Mouse (Mus musculus): ENCODE measurements around the gene Cdc42bpg. TPM values are rescaled to one million over a fixed set of nuclear protein-coding genes. Genes with fewer than 3 reads are reported as not detected.

The Cdc42bpg gene
- polyA plus RNA-seq, 1 experiment = 10.0 TPM

- TF ChIP-seq SRF (IDR thresholded peaks at IDR 0.05; ENCODE audit: control insufficient read depth, insufficient read length, low read depth) (no peak), CEBPB (IDR thresholded peaks at IDR 0.05; ENCODE audit: insufficient read depth, poor library complexity, severe bottlenecking) (no peak), MAX (IDR thresholded peaks at IDR 0.05; ENCODE audit: low read depth) (no peak), TCF3 (IDR thresholded peaks at IDR 0.05; ENCODE audit: insufficient read length, low read depth) (no peak), REST (IDR thresholded peaks at IDR 0.05; ENCODE audit: insufficient read depth, insufficient read length) (no peak), POLR2A (IDR thresholded peaks at IDR 0.05; ENCODE audit: insufficient read length, low read depth) (no peak), POLR2AphosphoS2 (IDR thresholded peaks at IDR 0.05; ENCODE audit: insufficient read length, low read depth) (no peak), E2F4 (IDR thresholded peaks at IDR 0.05; ENCODE audit: insufficient read depth) (no peak), MYOG (IDR thresholded peaks at IDR 0.05; ENCODE audit: control insufficient read depth in 1 of 3, insufficient read depth in 1 of 3, insufficient read length in 2 of 3, low read depth in 2 of 3) (peak in 2 of 3 experiments; percentile 22 to 80), TCF12 (IDR thresholded peaks at IDR 0.05; ENCODE audit: insufficient read depth, poor library complexity, severe bottlenecking) (no peak), MYOD1 (IDR thresholded peaks at IDR 0.05; ENCODE audit: control insufficient read depth in 1 of 3, insufficient read length in 2 of 3, low read depth in 2 of 3) (peak in 2 of 3 experiments; percentile 34 to 55), USF1 (IDR thresholded peaks at IDR 0.05; ENCODE audit: low read depth) (no peak)
- peaks cover 63% of the 10 kb centered on the region for H3K79me2 ChIP-seq (ENCODE audit: control insufficient read depth, insufficient read depth)
These were observed 15.0 kb upstream of the Cdc42bpg start for GRCm38 (mm10) chr19:6291117-6291781.

GRCm38 (mm10) chr19:6292262-6292661 lies 14.0 kb upstream of the Cdc42bpg start:
- no peak overlapping the region for H3K4me3 ChIP-seq
- peaks cover 19% of the 10 kb centered on the region for H3K36me3 ChIP-seq (ENCODE audit: control insufficient read depth, insufficient read depth)
- H3K79me2 ChIP-seq (ENCODE audit: control insufficient read depth, insufficient read depth) = peaks cover 56% of the 10 kb centered on the region
- H3K4me2 ChIP-seq (ENCODE audit: low read depth) = no peak overlapping the region
- H3K27me3 ChIP-seq (ENCODE audit: control insufficient read depth, insufficient read depth, insufficient read length) = no peaks in the 10 kb centered on the region
- TF ChIP-seq MYOG (IDR thresholded peaks at IDR 0.05; ENCODE audit: control insufficient read depth in 1 of 3, insufficient read depth in 1 of 3, insufficient read length in 2 of 3, low read depth in 2 of 3) (peak in 1 of 3 experiments; percentile 4), MAX (IDR thresholded peaks at IDR 0.05; ENCODE audit: low read depth) (no peak), TCF3 (IDR thresholded peaks at IDR 0.05; ENCODE audit: insufficient read length, low read depth) (no peak), CEBPB (IDR thresholded peaks at IDR 0.05; ENCODE audit: insufficient read depth, poor library complexity, severe bottlenecking) (no peak), REST (IDR thresholded peaks at IDR 0.05; ENCODE audit: insufficient read depth, insufficient read length) (no peak), TCF12 (IDR thresholded peaks at IDR 0.05; ENCODE audit: insufficient read depth, poor library complexity, severe bottlenecking) (no peak), USF1 (IDR thresholded peaks at IDR 0.05; ENCODE audit: low read depth) (no peak), MYOD1 (IDR thresholded peaks at IDR 0.05; ENCODE audit: control insufficient read depth in 1 of 3, insufficient read length in 2 of 3, low read depth in 2 of 3) (peak in 2 of 3 experiments; percentile 10 to 16), SRF (IDR thresholded peaks at IDR 0.05; ENCODE audit: control insufficient read depth, insufficient read length, low read depth) (no peak), E2F4 (IDR thresholded peaks at IDR 0.05; ENCODE audit: insufficient read depth) (no peak), POLR2A (IDR thresholded peaks at IDR 0.05; ENCODE audit: insufficient read length, low read depth) (no peak), POLR2AphosphoS2 (IDR thresholded peaks at IDR 0.05; ENCODE audit: insufficient read length, low read depth) (no peak)
- no peak overlapping the region for H3ac ChIP-seq (ENCODE audit: control insufficient read depth, insufficient read length)

More at GRCm38 (mm10) chr19:6291117-6291781, 15.0 kb upstream of the Cdc42bpg start:
- H3K4me2 ChIP-seq (ENCODE audit: low read depth) = no peak overlapping the region
- H3ac ChIP-seq (ENCODE audit: control insufficient read depth, insufficient read length) = no peak overlapping the region
- H3K36me3 ChIP-seq (ENCODE audit: control insufficient read depth, insufficient read depth) = peaks cover 16% of the 10 kb centered on the region
- H3K27me3 ChIP-seq (ENCODE audit: control insufficient read depth, insufficient read depth, insufficient read length) = no peaks in the 10 kb centered on the region
- no peak overlapping the region for H3K4me3 ChIP-seq

- peaks cover 36% of the 10 kb centered on the region for H3K79me2 ChIP-seq (ENCODE audit: control insufficient read depth, insufficient read depth)
These were observed 12.0 kb upstream of the Cdc42bpg start for GRCm38 (mm10) chr19:6294301-6294700.

GRCm38 (mm10) chr19:6296551-6297210 lies 9.6 kb upstream of the Cdc42bpg start:
- peaks cover 26% of the 10 kb centered on the region for H3K36me3 ChIP-seq (ENCODE audit: control insufficient read depth, insufficient read depth)
- H3K79me2 ChIP-seq (ENCODE audit: control insufficient read depth, insufficient read depth) = peaks cover 20% of the 10 kb centered on the region
- no peaks in the 10 kb centered on the region for H3K27me3 ChIP-seq (ENCODE audit: control insufficient read depth, insufficient read depth, insufficient read length)
- no peak overlapping the region for H3ac ChIP-seq (ENCODE audit: control insufficient read depth, insufficient read length)
- H3K4me2 ChIP-seq (ENCODE audit: low read depth) = peak overlapping the region; percentile 85
- TF ChIP-seq MYOD1 (IDR thresholded peaks at IDR 0.05; ENCODE audit: control insufficient read depth in 1 of 3, insufficient read length in 2 of 3, low read depth in 2 of 3) (peak in 1 of 3 experiments; percentile 35), POLR2AphosphoS2 (IDR thresholded peaks at IDR 0.05; ENCODE audit: insufficient read length, low read depth) (peak; percentile 23), CEBPB (IDR thresholded peaks at IDR 0.05; ENCODE audit: insufficient read depth, poor library complexity, severe bottlenecking) (peak; percentile 79; the same call in 1 of the 2 replicates), TCF12 (IDR thresholded peaks at IDR 0.05; ENCODE audit: insufficient read depth, poor library complexity, severe bottlenecking) (no peak)
- H3K4me3 ChIP-seq = peak overlapping the region; percentile 0

More at GRCm38 (mm10) chr19:6294301-6294700, 12.0 kb upstream of the Cdc42bpg start:
- H3K36me3 ChIP-seq (ENCODE audit: control insufficient read depth, insufficient read depth) = peaks cover 29% of the 10 kb centered on the region
- H3ac ChIP-seq (ENCODE audit: control insufficient read depth, insufficient read length) = no peak overlapping the region
- no peak overlapping the region for H3K4me3 ChIP-seq
- no peak for TF ChIP-seq POLR2AphosphoS2 (IDR thresholded peaks at IDR 0.05; ENCODE audit: insufficient read length, low read depth)
- TF ChIP-seq TCF3 (IDR thresholded peaks at IDR 0.05; ENCODE audit: insufficient read length, low read depth) = no peak
- TF ChIP-seq SRF (IDR thresholded peaks at IDR 0.05; ENCODE audit: control insufficient read depth, insufficient read length, low read depth) = no peak
- no peak for TF ChIP-seq MYOG (IDR thresholded peaks at IDR 0.05; ENCODE audit: control insufficient read depth in 1 of 3, insufficient read depth in 1 of 3, insufficient read length in 2 of 3, low read depth in 2 of 3)
- TF ChIP-seq E2F4 (IDR thresholded peaks at IDR 0.05; ENCODE audit: insufficient read depth) = no peak
- no peak for TF ChIP-seq POLR2A (IDR thresholded peaks at IDR 0.05; ENCODE audit: insufficient read length, low read depth)
- TF ChIP-seq USF1 (IDR thresholded peaks at IDR 0.05; ENCODE audit: low read depth) = no peak
- no peak for TF ChIP-seq REST (IDR thresholded peaks at IDR 0.05; ENCODE audit: insufficient read depth, insufficient read length)
- no peak for TF ChIP-seq MYOD1 (IDR thresholded peaks at IDR 0.05; ENCODE audit: control insufficient read depth in 1 of 3, insufficient read length in 2 of 3, low read depth in 2 of 3)
- no peak for TF ChIP-seq MAX (IDR thresholded peaks at IDR 0.05; ENCODE audit: low read depth)
- no peak for TF ChIP-seq CEBPB (IDR thresholded peaks at IDR 0.05; ENCODE audit: insufficient read depth, poor library complexity, severe bottlenecking)
- TF ChIP-seq TCF12 (IDR thresholded peaks at IDR 0.05; ENCODE audit: insufficient read depth, poor library complexity, severe bottlenecking) = no peak
- H3K4me2 ChIP-seq (ENCODE audit: low read depth) = no peak overlapping the region
- no peaks in the 10 kb centered on the region for H3K27me3 ChIP-seq (ENCODE audit: control insufficient read depth, insufficient read depth, insufficient read length)
